Mouse (Mus musculus): ENCODE results near the gene Abcg1. TPM values are rescaled to one million over a fixed set of nuclear protein-coding genes. Genes with fewer than 3 reads are reported as not detected.

The Abcg1 gene
- 22.6 and 23.8 TPM in 2 replicates for polyA plus RNA-seq (2015; fragmentation: Nextera tagmentation; extraction: Ambion mirVana)

- Histone ChIP-seq H3K4me1 (peaks cover 34% of the 10 kb centered on the region), H3K4me2 (peak within 1 kb of the TSS; percentile 81), H3K9me3 (no peaks in the 10 kb centered on the region), H3K27me3 (replicated peaks) (no peaks in the 10 kb centered on the region), H3K4me3 (peak within 1 kb of the TSS; percentile 61), H3K27ac (peak within 1 kb of the TSS; percentile 86), H3K9ac (peak within 1 kb of the TSS; percentile 59), H3K36me3 (replicated peaks) (no peaks in the 10 kb centered on the region)
- WGBS = 1% methylated on average over 47 of the region's 49 CpGs
- ATAC-seq (replicated peaks) = peak; percentile 88
Observed at GRCm38 (mm10) chr17:31057151-31057890, at the start of gene Abcg1. Gene Abcg1, plus strand, starts transcription at chr17:31057675.

DNA sequence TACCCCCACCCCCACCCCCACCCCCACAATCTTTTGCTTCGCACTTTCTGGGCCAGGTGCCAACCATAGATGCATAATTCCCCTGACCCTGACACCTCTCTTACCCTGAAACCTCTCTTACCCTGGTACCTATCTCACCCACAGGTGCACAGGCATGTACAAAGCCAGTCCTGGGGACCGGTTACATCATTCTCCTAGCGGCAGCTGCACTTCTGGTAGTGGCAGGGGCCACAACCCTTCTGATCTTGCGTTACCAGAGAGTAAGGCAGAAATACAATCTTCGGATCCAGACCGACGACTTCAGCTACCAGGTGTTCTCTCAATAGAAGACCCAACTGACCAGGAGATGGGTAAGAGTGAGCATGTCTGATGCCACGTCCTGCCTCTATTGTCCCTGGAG lies 49.1 kb upstream of the Abcg1 start:
- no peak overlapping the region for H3K4me3 ChIP-seq
- no peak overlapping the region for H3K9ac ChIP-seq
- H3K36me3 ChIP-seq (replicated peaks) = no peaks in the 10 kb centered on the region
- no peak overlapping the region for H3K27ac ChIP-seq
- WGBS = 84% methylated on average over 8 of the region's 8 CpGs
- no peaks in the 10 kb centered on the region for H3K9me3 ChIP-seq
- H3K4me2 ChIP-seq = no peak overlapping the region
- no peaks in the 10 kb centered on the region for H3K4me1 ChIP-seq
- no peaks in the 10 kb centered on the region for H3K27me3 ChIP-seq (replicated peaks)
- ATAC-seq (replicated peaks) = no peak

DNA sequence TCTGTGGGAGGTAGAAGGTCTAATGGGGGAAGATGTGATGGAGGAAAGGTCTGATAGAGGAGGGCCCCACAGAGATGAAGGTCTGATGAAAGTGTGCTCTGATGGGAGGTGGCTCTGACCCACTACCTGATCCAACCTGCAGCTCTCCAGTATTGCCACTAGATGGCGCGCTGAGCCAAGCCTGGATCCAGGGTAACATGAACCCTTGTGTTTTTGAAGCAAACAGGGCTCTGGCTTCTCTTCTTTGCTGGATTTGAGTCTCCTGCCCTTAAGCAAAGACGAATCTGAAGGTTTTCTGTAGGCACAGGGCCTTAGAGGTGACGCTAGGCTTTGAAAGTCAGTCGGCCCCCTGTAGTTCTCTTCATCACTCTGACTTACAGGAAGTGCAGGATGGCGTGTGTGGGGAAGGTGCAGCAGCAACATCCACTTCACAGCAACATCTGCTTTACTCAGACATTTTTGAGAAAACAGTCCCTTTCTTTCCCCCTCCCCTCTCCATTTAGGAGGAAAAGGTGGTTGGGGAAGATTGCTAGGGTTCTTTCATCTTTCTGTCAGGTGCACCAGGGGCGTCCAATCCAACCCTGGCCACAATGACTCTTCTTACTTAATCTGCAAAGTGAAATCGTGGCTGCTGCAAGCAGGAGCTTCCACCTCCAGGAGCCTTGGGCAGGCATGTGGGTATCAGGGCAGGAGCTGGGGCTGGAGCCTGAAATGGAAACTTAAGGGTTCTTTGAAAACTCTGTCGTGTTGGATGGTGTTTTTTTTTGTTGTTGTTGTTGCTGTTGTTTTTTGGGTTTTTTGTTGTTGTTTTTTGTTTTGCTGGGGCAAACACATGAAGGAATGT lies 45.7 kb upstream of the Abcg1 start:
- no peaks in the 10 kb centered on the region for H3K9me3 ChIP-seq
- no peaks in the 10 kb centered on the region for H3K4me1 ChIP-seq
- ATAC-seq (replicated peaks) = no peak
- H3K4me2 ChIP-seq = no peak overlapping the region
- H3K9ac ChIP-seq = no peak overlapping the region
- WGBS = 31% methylated on average over 9 of the region's 9 CpGs
- H3K36me3 ChIP-seq (replicated peaks) = no peaks in the 10 kb centered on the region
- H3K4me3 ChIP-seq = no peak overlapping the region
- H3K27me3 ChIP-seq (replicated peaks) = no peaks in the 10 kb centered on the region
- no peak overlapping the region for H3K27ac ChIP-seq

DNA sequence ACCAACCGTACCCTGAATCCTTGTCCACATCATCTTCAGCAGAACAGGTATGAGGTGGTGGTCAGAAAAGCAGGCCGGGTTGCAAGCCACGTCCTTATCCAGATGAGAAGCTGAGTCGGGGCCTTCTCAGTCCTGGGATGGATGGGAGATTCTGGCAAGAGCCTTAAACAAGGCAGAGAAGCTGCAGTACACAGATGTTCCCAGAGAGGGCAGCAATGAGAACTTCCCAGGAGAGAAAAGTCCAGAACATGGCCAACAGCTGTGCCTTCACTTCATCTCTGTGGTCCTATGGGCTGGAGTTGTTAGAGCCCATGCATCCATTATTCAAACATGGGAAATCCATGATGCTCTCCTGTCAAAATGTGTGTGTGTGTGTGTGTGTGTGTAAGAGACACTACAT lies 39.2 kb upstream of the Abcg1 start:
- Histone ChIP-seq H3K36me3 (replicated peaks) (no peaks in the 10 kb centered on the region), H3K4me3 (no peak overlapping the region), H3K27me3 (replicated peaks) (no peaks in the 10 kb centered on the region), H3K4me2 (no peak overlapping the region), H3K9me3 (no peaks in the 10 kb centered on the region), H3K4me1 (no peaks in the 10 kb centered on the region), H3K27ac (no peak overlapping the region), H3K9ac (no peak overlapping the region)
- 75% methylated on average over 4 of the region's 4 CpGs for WGBS
- ATAC-seq (replicated peaks) = no peak

DNA sequence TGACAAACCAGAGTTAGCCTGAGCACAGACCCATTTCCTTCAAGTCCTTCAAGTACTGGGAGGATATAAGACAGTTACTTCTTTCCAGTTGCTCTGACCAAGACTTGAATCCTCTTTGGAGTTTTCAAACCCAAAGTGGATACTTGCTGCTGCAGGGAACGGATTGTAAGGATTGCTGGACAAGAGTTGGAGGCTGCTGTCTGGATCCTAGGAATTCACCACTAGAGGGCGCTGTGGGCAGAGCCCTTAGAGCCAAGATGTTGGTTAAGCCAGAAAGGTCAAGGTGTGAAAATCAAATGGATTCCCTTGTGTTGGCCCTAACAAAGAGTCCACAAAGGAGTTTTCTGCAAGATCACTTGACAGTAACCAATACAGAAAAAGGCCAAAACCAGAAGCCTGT lies 38.0 kb upstream of the Abcg1 start:
- Histone ChIP-seq H3K4me1 (no peaks in the 10 kb centered on the region), H3K36me3 (replicated peaks) (no peaks in the 10 kb centered on the region), H3K27ac (no peak overlapping the region), H3K9ac (no peak overlapping the region), H3K9me3 (no peaks in the 10 kb centered on the region), H3K27me3 (replicated peaks) (no peaks in the 10 kb centered on the region), H3K4me2 (no peak overlapping the region), H3K4me3 (no peak overlapping the region)
- WGBS = 0% methylated on average over 2 of the region's 2 CpGs
- ATAC-seq (replicated peaks) = no peak

- H3K4me2 ChIP-seq = no peak overlapping the region
- H3K27me3 ChIP-seq (replicated peaks) = no peaks in the 10 kb centered on the region
- 74% methylated on average over 2 of the region's 2 CpGs for WGBS
- H3K27ac ChIP-seq = no peak overlapping the region
- no peaks in the 10 kb centered on the region for H3K9me3 ChIP-seq
- no peak for ATAC-seq (replicated peaks)
- H3K4me3 ChIP-seq = no peak overlapping the region
- H3K4me1 ChIP-seq = no peaks in the 10 kb centered on the region
- no peaks in the 10 kb centered on the region for H3K36me3 ChIP-seq (replicated peaks)
- no peak overlapping the region for H3K9ac ChIP-seq
Observed at GRCm38 (mm10) chr17:31020078-31020477, 37.4 kb upstream of the Abcg1 start.

- Histone ChIP-seq H3K36me3 (replicated peaks) (no peaks in the 10 kb centered on the region), H3K27ac (no peak overlapping the region), H3K4me2 (no peak overlapping the region), H3K4me1 (no peaks in the 10 kb centered on the region), H3K4me3 (no peak overlapping the region), H3K27me3 (replicated peaks) (no peaks in the 10 kb centered on the region), H3K9me3 (no peaks in the 10 kb centered on the region), H3K9ac (no peak overlapping the region)
- no peak for ATAC-seq (replicated peaks)
- 82% methylated on average over 8 of the region's 8 CpGs for WGBS
Observed at GRCm38 (mm10) chr17:31021276-31021675, 36.2 kb upstream of the Abcg1 start.

DNA sequence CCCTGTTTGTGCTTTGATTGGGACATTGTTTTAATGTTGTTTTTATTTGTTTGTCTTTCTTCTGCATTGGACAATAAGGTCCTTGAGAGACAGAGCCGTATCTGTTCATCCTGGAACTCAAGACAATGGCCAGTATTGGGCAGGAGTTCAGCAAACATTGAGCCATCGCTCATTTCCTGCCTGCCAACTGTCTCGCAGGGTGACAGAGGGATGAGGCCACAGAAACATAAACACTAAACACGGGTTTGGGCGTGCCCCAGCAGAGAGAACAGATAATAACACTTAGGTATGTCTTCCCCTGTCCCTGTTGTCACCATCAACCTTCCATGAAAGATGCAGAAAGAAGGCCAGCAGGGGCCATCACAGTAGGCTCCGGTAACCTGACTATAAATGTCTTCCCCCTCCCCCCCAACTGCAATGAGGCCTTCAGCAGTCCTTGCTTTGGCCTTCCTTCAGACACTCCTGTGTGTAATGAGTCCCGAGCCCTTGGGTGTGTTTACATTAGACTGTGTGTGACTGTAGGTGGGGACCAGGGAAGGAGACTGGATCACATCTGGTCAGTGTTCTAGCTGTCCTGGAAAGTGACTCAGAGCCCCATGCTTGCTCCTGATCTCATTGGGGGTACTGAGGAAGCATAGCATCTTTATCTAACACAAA lies 33.2 kb upstream of the Abcg1 start:
- no peak overlapping the region for H3K4me2 ChIP-seq
- H3K4me1 ChIP-seq = no peaks in the 10 kb centered on the region
- H3K4me3 ChIP-seq = no peak overlapping the region
- H3K36me3 ChIP-seq (replicated peaks) = no peaks in the 10 kb centered on the region
- no peak overlapping the region for H3K9ac ChIP-seq
- H3K27ac ChIP-seq = no peak overlapping the region
- 83% methylated on average over 7 of the region's 7 CpGs for WGBS
- no peaks in the 10 kb centered on the region for H3K27me3 ChIP-seq (replicated peaks)
- H3K9me3 ChIP-seq = no peaks in the 10 kb centered on the region
- ATAC-seq (replicated peaks) = no peak

DNA sequence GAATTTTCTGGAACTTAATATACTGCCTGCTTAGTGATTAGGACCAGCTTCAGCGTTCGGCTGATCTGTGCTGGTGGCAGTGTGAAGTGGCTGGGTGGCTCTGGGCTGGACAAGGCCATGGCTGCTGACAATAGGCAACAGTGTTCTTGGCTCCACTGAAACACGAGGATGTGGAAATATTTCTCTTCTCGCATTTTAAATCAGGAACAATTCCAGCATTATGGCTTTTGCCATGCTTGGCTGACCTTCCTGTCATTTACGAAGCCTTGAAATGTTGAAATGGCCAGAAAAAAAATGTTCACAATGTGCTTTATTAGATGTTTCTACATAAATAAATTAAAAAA lies 32.7 kb upstream of the Abcg1 start:
- Histone ChIP-seq H3K27ac (no peak overlapping the region), H3K9ac (no peak overlapping the region), H3K4me3 (no peak overlapping the region), H3K27me3 (replicated peaks) (no peaks in the 10 kb centered on the region), H3K9me3 (no peaks in the 10 kb centered on the region), H3K4me2 (no peak overlapping the region), H3K36me3 (replicated peaks) (no peaks in the 10 kb centered on the region), H3K4me1 (no peaks in the 10 kb centered on the region)
- no peak for ATAC-seq (replicated peaks)
- WGBS = 76% methylated on average over 5 of the region's 5 CpGs

GRCm38 (mm10) chr17:31026986-31027385 lies 30.5 kb upstream of the Abcg1 start:
- Histone ChIP-seq H3K27ac (no peak overlapping the region), H3K27me3 (replicated peaks) (no peaks in the 10 kb centered on the region), H3K36me3 (replicated peaks) (no peaks in the 10 kb centered on the region), H3K9me3 (no peaks in the 10 kb centered on the region), H3K4me3 (no peak overlapping the region), H3K4me2 (no peak overlapping the region), H3K9ac (no peak overlapping the region), H3K4me1 (no peaks in the 10 kb centered on the region)
- 82% methylated on average over 6 of the region's 6 CpGs for WGBS
- no peak for ATAC-seq (replicated peaks)

- Histone ChIP-seq H3K4me2 (no peak overlapping the region), H3K27me3 (replicated peaks) (no peaks in the 10 kb centered on the region), H3K27ac (no peak overlapping the region), H3K36me3 (replicated peaks) (no peaks in the 10 kb centered on the region), H3K9me3 (no peaks in the 10 kb centered on the region), H3K4me3 (no peak overlapping the region), H3K4me1 (no peaks in the 10 kb centered on the region), H3K9ac (no peak overlapping the region)
- no peak for ATAC-seq (replicated peaks)
- 85% methylated on average over 6 of the region's 6 CpGs for WGBS
Observed at GRCm38 (mm10) chr17:31027723-31028122, 29.8 kb upstream of the Abcg1 start.

DNA sequence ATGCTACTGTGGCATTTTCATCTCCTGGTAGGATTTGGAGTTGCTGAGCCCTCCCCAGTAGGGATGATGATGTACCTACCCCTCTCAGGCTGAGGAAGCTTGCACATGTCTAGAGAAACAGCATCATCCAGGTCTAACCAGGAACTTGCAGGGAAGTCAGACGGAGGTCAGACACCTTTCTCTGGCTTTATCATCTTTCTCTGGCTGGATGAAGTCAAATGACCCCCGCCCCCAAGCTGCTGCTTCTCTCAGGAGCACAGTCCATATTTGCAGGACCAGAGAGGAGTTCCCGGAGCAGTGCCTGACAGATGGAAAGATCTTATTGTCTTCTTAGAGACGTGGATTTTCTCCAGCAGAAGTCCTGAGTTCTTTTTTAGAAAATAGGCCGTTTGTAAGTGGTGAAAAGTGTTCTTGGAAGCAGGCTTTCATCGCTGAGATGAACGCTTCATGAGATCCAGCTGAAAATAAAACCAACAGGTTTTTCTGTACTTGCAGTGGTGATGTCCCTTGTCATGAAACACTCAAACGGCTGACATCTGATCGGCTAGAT lies 28.6 kb upstream of the Abcg1 start:
- no peak for ATAC-seq (replicated peaks)
- Histone ChIP-seq H3K4me3 (no peak overlapping the region), H3K27ac (no peak overlapping the region), H3K9ac (no peak overlapping the region), H3K36me3 (replicated peaks) (no peaks in the 10 kb centered on the region), H3K4me1 (peaks cover 4% of the 10 kb centered on the region), H3K27me3 (replicated peaks) (no peaks in the 10 kb centered on the region), H3K9me3 (no peaks in the 10 kb centered on the region), H3K4me2 (no peak overlapping the region)
- WGBS = 82% methylated on average over 9 of the region's 9 CpGs

All from midbrain, embryonic 15.5 days (tissue).